Mouse (Mus musculus): ENCODE results near the gene Asic2. TPM values are rescaled to one million over a fixed set of nuclear protein-coding genes. Genes with fewer than 3 reads are reported as not detected.

Asic2 gene
- polyA plus RNA-seq, 1 experiment: not detected

GRCm38 (mm10) chr11:81613869-81614620, 354.2 kb downstream of the Asic2 start:
- no peak overlapping the region for H3K4me3 ChIP-seq (replicated peaks; ENCODE audit: control insufficient read depth, low read depth, low read length)
- TF ChIP-seq POLR2A (IDR thresholded peaks at IDR 0.05; ENCODE audit: borderline replicate concordance, control insufficient read depth, low read depth, low read length) (no peak), CTCF (IDR thresholded peaks at IDR 0.05; ENCODE audit: control insufficient read depth, insufficient read depth, low read length) (no peak)
- H3K27ac ChIP-seq (ENCODE audit: control insufficient read depth, insufficient read depth, low read depth, low read length, poor library complexity): no peak overlapping the region
- WGBS: 28% methylated on average over 10 of the region's 10 CpGs
- H3K4me1 ChIP-seq (ENCODE audit: control insufficient read depth, insufficient read depth, low read length): no peaks in the 10 kb centered on the region

GRCm38 (mm10) chr11:81612798-81613540, 355.3 kb downstream of the Asic2 start:
- Histone ChIP-seq H3K4me3 (replicated peaks; ENCODE audit: control insufficient read depth, low read depth, low read length) (no peak overlapping the region), H3K27ac (ENCODE audit: control insufficient read depth, insufficient read depth, low read depth, low read length, poor library complexity) (no peak overlapping the region), H3K4me1 (ENCODE audit: control insufficient read depth, insufficient read depth, low read length) (no peaks in the 10 kb centered on the region)
- WGBS: 8% methylated on average over 17 of the region's 17 CpGs
- TF ChIP-seq CTCF (IDR thresholded peaks at IDR 0.05; ENCODE audit: control insufficient read depth, insufficient read depth, low read length) (peak; percentile 51), POLR2A (IDR thresholded peaks at IDR 0.05; ENCODE audit: borderline replicate concordance, control insufficient read depth, low read depth, low read length) (no peak)

- Histone ChIP-seq H3K4me1 (ENCODE audit: control insufficient read depth, insufficient read depth, low read length) (no peaks in the 10 kb centered on the region), H3K4me3 (replicated peaks; ENCODE audit: control insufficient read depth, low read depth, low read length) (no peak overlapping the region), H3K27ac (ENCODE audit: control insufficient read depth, insufficient read depth, low read depth, low read length, poor library complexity) (no peak overlapping the region)
- 16% methylated on average over 20 of the region's 20 CpGs for WGBS
- TF ChIP-seq CTCF (IDR thresholded peaks at IDR 0.05; ENCODE audit: control insufficient read depth, insufficient read depth, low read length): no peak
- no peak for TF ChIP-seq POLR2A (IDR thresholded peaks at IDR 0.05; ENCODE audit: borderline replicate concordance, control insufficient read depth, low read depth, low read length)
Observed at GRCm38 (mm10) chr11:81611948-81612797, 356.1 kb downstream of the Asic2 start.

- WGBS: 67% methylated on average over 5 of the region's 5 CpGs
- Histone ChIP-seq H3K4me1 (ENCODE audit: control insufficient read depth, insufficient read depth, low read length) (no peaks in the 10 kb centered on the region), H3K27ac (ENCODE audit: control insufficient read depth, insufficient read depth, low read depth, low read length, poor library complexity) (no peak overlapping the region), H3K4me3 (replicated peaks; ENCODE audit: control insufficient read depth, low read depth, low read length) (no peak overlapping the region)
- TF ChIP-seq POLR2A (IDR thresholded peaks at IDR 0.05; ENCODE audit: borderline replicate concordance, control insufficient read depth, low read depth, low read length) (no peak), CTCF (IDR thresholded peaks at IDR 0.05; ENCODE audit: control insufficient read depth, insufficient read depth, low read length) (no peak)
Observed at GRCm38 (mm10) chr11:81610506-81610905, 357.8 kb downstream of the Asic2 start.

GRCm38 (mm10) chr11:81602971-81603370, 365.3 kb downstream of the Asic2 start:
- H3K4me1 ChIP-seq (ENCODE audit: control insufficient read depth, insufficient read depth, low read length): no peaks in the 10 kb centered on the region
- 65% methylated on average over 4 of the region's 4 CpGs for WGBS
- H3K27ac ChIP-seq (ENCODE audit: control insufficient read depth, insufficient read depth, low read depth, low read length, poor library complexity): no peak overlapping the region
- no peak overlapping the region for H3K4me3 ChIP-seq (replicated peaks; ENCODE audit: control insufficient read depth, low read depth, low read length)
- TF ChIP-seq POLR2A (IDR thresholded peaks at IDR 0.05; ENCODE audit: borderline replicate concordance, control insufficient read depth, low read depth, low read length) (no peak), CTCF (IDR thresholded peaks at IDR 0.05; ENCODE audit: control insufficient read depth, insufficient read depth, low read length) (no peak)

- Histone ChIP-seq H3K27ac (ENCODE audit: control insufficient read depth, insufficient read depth, low read depth, low read length, poor library complexity) (no peak overlapping the region), H3K4me1 (ENCODE audit: control insufficient read depth, insufficient read depth, low read length) (no peaks in the 10 kb centered on the region), H3K4me3 (replicated peaks; ENCODE audit: control insufficient read depth, low read depth, low read length) (no peak overlapping the region)
- TF ChIP-seq CTCF (IDR thresholded peaks at IDR 0.05; ENCODE audit: control insufficient read depth, insufficient read depth, low read length) (no peak), POLR2A (IDR thresholded peaks at IDR 0.05; ENCODE audit: borderline replicate concordance, control insufficient read depth, low read depth, low read length) (no peak)
- 74% methylated on average over 5 of the region's 5 CpGs for WGBS
Observed at GRCm38 (mm10) chr11:81601736-81602135, 366.5 kb downstream of the Asic2 start.

- Histone ChIP-seq H3K27ac (ENCODE audit: control insufficient read depth, insufficient read depth, low read depth, low read length, poor library complexity) (no peak overlapping the region), H3K4me3 (replicated peaks; ENCODE audit: control insufficient read depth, low read depth, low read length) (no peak overlapping the region), H3K4me1 (ENCODE audit: control insufficient read depth, insufficient read depth, low read length) (no peaks in the 10 kb centered on the region)
- TF ChIP-seq POLR2A (IDR thresholded peaks at IDR 0.05; ENCODE audit: borderline replicate concordance, control insufficient read depth, low read depth, low read length) (no peak), CTCF (IDR thresholded peaks at IDR 0.05; ENCODE audit: control insufficient read depth, insufficient read depth, low read length) (no peak)
- WGBS: 77% methylated on average over 5 of the region's 5 CpGs
Observed at GRCm38 (mm10) chr11:81597601-81598000, 370.7 kb downstream of the Asic2 start.

GRCm38 (mm10) chr11:81595235-81595634, 373.0 kb downstream of the Asic2 start:
- Histone ChIP-seq H3K27ac (ENCODE audit: control insufficient read depth, insufficient read depth, low read depth, low read length, poor library complexity) (no peak overlapping the region), H3K4me3 (replicated peaks; ENCODE audit: control insufficient read depth, low read depth, low read length) (no peak overlapping the region), H3K4me1 (ENCODE audit: control insufficient read depth, insufficient read depth, low read length) (no peaks in the 10 kb centered on the region)
- TF ChIP-seq CTCF (IDR thresholded peaks at IDR 0.05; ENCODE audit: control insufficient read depth, insufficient read depth, low read length) (no peak), POLR2A (IDR thresholded peaks at IDR 0.05; ENCODE audit: borderline replicate concordance, control insufficient read depth, low read depth, low read length) (no peak)
- WGBS: 59% methylated on average over 2 of the region's 2 CpGs
